17 mouse cellular contexts compared by ENCODE assay signal in the genomic region with DNA sequence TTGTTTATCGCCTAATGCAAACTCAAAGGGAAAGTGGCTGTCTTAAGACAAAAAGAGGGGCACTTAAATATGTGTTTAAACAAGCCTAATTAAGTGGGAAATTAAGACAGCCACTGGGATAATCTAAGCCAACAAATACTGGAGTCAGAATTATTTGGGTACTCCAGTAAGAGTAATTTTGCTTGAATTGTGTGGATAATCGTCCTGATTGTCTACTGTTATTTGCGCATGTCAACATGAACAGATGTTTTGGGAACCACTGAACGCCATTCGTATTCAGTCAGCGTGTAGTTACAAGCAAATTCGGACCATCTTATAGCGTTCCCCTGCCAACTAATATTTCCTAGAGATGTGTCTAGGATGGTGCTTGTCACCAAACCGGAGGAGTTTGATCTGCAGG.
"Had no signal": no experiment of that assay in that cellular context is flagged by ENCODE, and none has a peak within 500 bp of the region (broad histone marks: within the 10 kb centered on the region; RNA-seq: fewer than 3 reads in every experiment).

No protein-coding gene starts in this region.

- H3K4me3 ChIP-seq: limb, embryonic 12.5 days; liver, embryonic 13.5 days; megakaryocyte, embryonic 14.5 days; midbrain, embryonic 15.5 days; neural tube, embryonic 12.5 days had no signal

- ATAC-seq: intestine, postnatal 0 days; liver, postnatal 0 days; midbrain, embryonic 15.5 days had no signal

- DNase-seq: kidney, adult 8-10 months; kidney, postnatal 25 days; layer of hippocampus, adult 9-11 months; layer of hippocampus, postnatal 36 days; liver; liver, embryonic 13.5 days; liver, postnatal 0 days; lung, postnatal 10 days; right cerebral cortex, postnatal 14 days; thymus, adult 18-20 months had no signal

- H3K9me3 ChIP-seq: limb, embryonic 12.5 days; liver, embryonic 13.5 days; megakaryocyte, embryonic 14.5 days; midbrain, embryonic 15.5 days; neural tube, embryonic 12.5 days had no signal

- H3K9ac ChIP-seq: limb, embryonic 12.5 days; liver, embryonic 13.5 days; liver, postnatal 0 days; midbrain, embryonic 15.5 days; neural tube, embryonic 12.5 days had no signal

- H3K27me3 ChIP-seq: limb, embryonic 12.5 days; liver, embryonic 13.5 days; megakaryocyte, embryonic 14.5 days; midbrain, embryonic 15.5 days; neural tube, embryonic 12.5 days had no signal

- H3K27ac ChIP-seq: limb, embryonic 12.5 days; liver, embryonic 13.5 days; macrophage; midbrain, embryonic 15.5 days; neural tube, embryonic 12.5 days had no signal

- H3K4me2 ChIP-seq: limb, embryonic 12.5 days; liver, embryonic 13.5 days; midbrain, embryonic 11.5 days; midbrain, embryonic 15.5 days; neural tube, embryonic 12.5 days had no signal
